Mouse (Mus musculus) layer of hippocampus, postnatal 10 days (tissue): ENCODE results near the gene Tmem169. TPM values are rescaled to one million over a fixed set of nuclear protein-coding genes. Genes with fewer than 3 reads are reported as not detected.

ENCODE experiments used
- DNase-seq, 2 experiments: peaks; one replicate each; pipeline ENCODE4 v3.0.0; 2021; ENCODE audit warnings: low spot score in 2 of 2
- total RNA-seq, 2 experiments: library from RNA; stranded (reverse); gene quantifications; 2 replicates each; pipeline ENCODE4 v1.2.3; 2021

Gene Tmem169
- total RNA-seq, 2 experiments from 2014 or later, result 35.5 to 41.4 TPM

DNA sequence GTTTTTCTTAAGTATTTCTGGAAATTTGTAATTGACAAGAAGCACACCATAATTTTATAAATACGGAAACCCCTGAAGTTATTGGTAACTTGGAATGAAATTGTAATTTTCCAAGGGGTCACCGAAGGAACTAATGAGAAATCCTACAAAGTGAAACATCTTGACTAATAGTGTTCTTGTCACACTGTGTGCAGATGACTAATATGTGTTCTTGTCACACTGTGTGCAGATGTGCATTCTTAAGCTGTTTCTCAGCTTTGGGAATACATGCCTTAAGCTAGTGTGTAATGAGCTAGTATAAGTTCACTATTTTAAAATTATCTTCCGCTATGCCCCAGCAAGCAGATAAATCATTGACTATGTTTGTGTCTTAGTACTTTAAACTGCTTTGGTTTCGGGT, 39.1 kb downstream of the Tmem169 start:
- DNase-seq, result no peak

DNA sequence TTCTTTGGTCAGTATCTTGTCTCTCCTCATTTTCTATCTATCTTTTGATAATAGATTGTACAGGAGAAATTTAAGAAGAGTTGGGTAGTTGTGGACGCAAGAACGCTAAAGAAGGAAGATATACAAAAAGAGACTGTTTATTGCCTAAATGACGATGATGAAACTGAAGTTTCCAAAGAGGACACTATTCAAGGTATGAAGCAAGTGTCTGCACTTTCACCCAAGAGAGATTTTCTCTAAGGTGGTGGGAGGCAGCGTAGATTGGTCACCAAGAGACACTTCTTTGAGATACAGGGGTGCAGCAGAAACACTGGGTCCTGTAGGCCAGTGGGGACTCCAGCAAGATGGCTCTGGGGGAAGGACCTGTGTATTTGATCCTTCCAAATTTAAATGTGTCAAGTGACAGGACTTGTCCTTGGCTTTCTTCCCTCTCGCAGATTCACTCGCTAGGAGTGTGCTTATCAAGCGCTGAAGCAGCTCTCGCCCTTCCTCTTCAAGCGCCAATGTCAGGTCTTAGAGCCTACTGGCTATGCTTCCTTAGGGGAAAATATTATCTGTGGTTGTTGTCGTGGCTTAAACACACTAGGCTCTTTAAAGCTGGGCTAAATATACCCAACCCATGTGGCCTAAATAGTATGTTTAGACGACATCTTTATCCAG, 42.1 kb downstream of the Tmem169 start:
- no peak for DNase-seq

DNA sequence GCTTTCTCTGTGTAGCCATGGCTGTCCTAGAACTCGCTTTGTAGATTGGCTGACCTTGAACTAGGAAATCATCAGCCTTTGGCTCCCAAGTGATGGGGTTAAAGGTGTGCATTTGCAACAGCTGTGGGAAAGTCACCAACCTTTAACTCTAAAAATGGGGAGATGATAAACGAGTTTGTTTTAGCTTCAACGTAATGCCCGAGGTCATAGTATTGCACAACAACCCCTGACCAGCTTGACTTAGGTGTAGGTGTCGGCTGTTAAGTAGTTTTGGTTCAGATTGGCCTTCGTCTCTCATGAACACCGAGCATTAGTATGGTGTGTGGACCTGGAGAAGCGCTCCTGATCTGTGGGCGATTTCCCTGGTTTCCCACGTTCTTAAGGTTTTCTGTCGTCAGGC, 50.6 kb downstream of the Tmem169 start:
- DNase-seq, result no peak

DNA sequence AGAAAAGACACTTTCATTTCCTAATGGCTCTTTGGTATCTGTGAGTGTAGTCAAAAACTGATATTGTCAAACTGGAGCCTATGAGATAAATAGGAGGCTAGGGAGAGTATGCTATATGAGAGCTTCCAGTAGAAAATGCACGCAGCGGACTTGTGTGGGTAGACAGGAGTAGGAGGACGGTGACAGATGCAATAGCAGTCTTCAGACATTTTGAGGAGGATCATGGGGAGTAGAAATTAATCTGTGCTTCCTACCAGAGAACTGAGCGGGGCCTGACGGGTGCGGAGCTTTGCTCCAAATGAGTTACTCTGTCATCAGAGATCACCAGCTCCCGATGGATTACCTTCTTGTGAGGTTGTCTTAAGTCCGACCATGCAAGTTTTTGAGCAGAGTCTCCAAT, 52.6 kb downstream of the Tmem169 start:
- no peak for DNase-seq

DNA sequence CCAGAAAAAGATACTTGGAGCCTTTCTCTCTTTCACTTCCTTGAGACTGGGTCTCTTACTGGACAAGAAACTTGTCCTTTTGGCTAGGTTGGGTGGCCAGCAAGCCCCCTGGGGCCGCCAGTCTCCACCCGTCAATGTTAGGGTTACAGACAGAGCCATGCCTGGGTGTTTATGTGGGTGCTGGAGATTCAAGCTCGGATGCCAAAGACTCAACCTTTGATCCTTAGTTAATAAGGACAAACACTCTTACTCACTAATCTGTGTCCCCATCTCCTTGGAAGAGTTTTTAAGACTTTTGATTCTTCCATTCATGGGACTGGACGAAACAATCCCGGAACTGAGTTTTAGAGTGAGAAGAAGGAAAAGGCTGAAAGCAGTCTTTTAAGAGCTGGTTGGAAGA, 54.2 kb downstream of the Tmem169 start:
- DNase-seq, result no peak

DNA sequence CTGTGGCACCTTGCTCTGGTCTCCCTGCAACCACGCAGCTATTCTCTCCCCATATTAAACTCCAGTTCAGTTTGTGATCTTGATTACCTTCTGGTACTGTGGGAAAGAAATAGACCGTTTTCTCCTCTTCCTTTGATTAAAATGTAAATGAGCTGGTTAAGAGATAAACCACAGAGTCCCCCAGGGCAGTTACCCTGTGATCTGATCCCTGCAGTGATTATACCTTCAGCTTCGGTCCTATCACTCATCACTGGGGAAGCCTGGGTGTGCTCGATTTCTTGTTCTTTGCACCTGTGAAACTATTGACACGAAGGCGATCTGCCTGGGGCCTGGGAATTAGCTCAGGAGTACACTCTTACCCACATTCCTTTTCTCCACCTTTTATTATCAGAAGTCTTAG, 63.7 kb downstream of the Tmem169 start:
- no peak for DNase-seq

Other genes with a start within 250 kb of the Tmem169 start
- 1 to 10 TPM; 1.3 to 1.7 TPM for gene Mreg, start 72.1 kb upstream of the Tmem169 start, total RNA-seq
- 1 to 10 TPM; 4.8 to 6.4 TPM for gene Pecr, start 55 bp upstream of the Tmem169 start, total RNA-seq
- gene Xrcc5, start 23.1 kb downstream of the Tmem169 start, total RNA-seq, result 10 to 100 TPM; 10.5 to 13.9 TPM